Comparison of ENCODE assay signal across 14 mouse cellular contexts in the genomic region with DNA sequence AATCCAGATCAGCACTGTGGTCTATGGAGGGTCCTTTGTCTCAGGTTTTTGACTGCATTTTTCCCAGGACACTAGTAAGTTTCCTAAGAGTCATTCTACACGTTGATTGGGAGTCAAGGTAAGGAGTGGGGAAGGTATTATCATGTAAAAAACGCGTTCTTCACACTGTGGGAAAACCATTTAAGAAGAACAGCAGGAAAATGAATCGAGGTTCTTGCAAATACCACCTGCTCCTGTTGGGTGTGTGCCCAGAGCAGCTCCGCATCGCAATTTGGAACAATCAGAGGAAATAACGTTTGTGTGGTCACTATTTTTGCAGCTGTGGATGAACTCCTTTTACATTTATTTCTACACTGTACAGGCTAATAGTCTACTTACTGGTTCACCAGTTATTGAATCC.
DNase-seq lines count a peak whose midpoint lies in the region; ATAC-seq and TF ChIP-seq lines count a peak whose summit lies in the region.
"Had no signal": no experiment of that assay in that cellular context is flagged by ENCODE, and none has a peak within 500 bp of the region (broad histone marks: within the 10 kb centered on the region; RNA-seq: fewer than 3 reads in every experiment).

No protein-coding gene starts in this region.

- DNase-seq in cerebellum, postnatal 14 days: peak; percentile 59 to 66
- DNase-seq in cerebellum, adult 11-12 months: no peak
- DNase-seq in kidney, postnatal 0 days (ENCODE audit: low spot score): peak; percentile 35
- no peak for DNase-seq in kidney, adult 8-10 months
- DNase-seq in midbrain, postnatal 0 days (ENCODE audit: low spot score): peak; percentile 14
- no peak for DNase-seq in midbrain, embryonic 14.5 days
- peak; percentile 48 for DNase-seq in skeletal muscle tissue, adult 2 months (ENCODE audit: low read depth, low spot score)
- DNase-seq in spleen, postnatal 4 days (ENCODE audit: low spot score in 2 of 2): no peak
- DNase-seq: adrenal gland, postnatal 10 days; liver, embryonic 13.5 days; retina, postnatal 1 day had no signal

- ATAC-seq in kidney, postnatal 0 days (replicated peaks; ENCODE audit: low FRiP score, low read depth): no peak
- ATAC-seq in midbrain, postnatal 0 days (ENCODE audit: low FRiP score): no peak
- no peak for ATAC-seq in midbrain, embryonic 14.5 days (ENCODE audit: low FRiP score, low TSS enrichment)

- no peak overlapping the region for H3K4me3 ChIP-seq in kidney, postnatal 0 days (replicated peaks; ENCODE audit: low read depth, low read length)
- H3K4me3 ChIP-seq in midbrain, postnatal 0 days (ENCODE audit: low read depth, low read length): no peak overlapping the region
- no peak overlapping the region for H3K4me3 ChIP-seq in midbrain, embryonic 14.5 days (replicated peaks; ENCODE audit: low read depth, low read length)
- H3K4me3 ChIP-seq: heart, embryonic 13.5 days; kidney, embryonic 15.5 days; liver, embryonic 13.5 days; neural tube, embryonic 15.5 days had no signal

- no peak for TF ChIP-seq CTCF in kidney, postnatal 0 days (IDR thresholded peaks at IDR 0.05; ENCODE audit: low read depth)
- no peak for TF ChIP-seq CTCF in midbrain, postnatal 0 days (IDR thresholded peaks at IDR 0.05)

- no peak overlapping the region for H3K9ac ChIP-seq in kidney, postnatal 0 days (ENCODE audit: low read depth, low read length)
- no peak overlapping the region for H3K9ac ChIP-seq in midbrain, postnatal 0 days (replicated peaks; ENCODE audit: low read length, poor library complexity, severe bottlenecking)
- no peak overlapping the region for H3K9ac ChIP-seq in midbrain, embryonic 14.5 days (replicated peaks; ENCODE audit: low read length)
- H3K9ac ChIP-seq: heart, embryonic 13.5 days; kidney, embryonic 15.5 days; liver, embryonic 13.5 days; neural tube, embryonic 15.5 days had no signal

- no peak overlapping the region for H3K4me2 ChIP-seq in kidney, postnatal 0 days (ENCODE audit: low read length)
- no peak overlapping the region for H3K4me2 ChIP-seq in midbrain, postnatal 0 days (ENCODE audit: low read depth, low read length, poor library complexity, severe bottlenecking)
- H3K4me2 ChIP-seq in midbrain, embryonic 14.5 days (ENCODE audit: low read length): no peak overlapping the region
- H3K4me2 ChIP-seq: heart, embryonic 13.5 days; kidney, embryonic 15.5 days; liver, embryonic 13.5 days; neural tube, embryonic 15.5 days had no signal

- 54% methylated on average over 7 of the region's 7 CpGs for WGBS in kidney, postnatal 0 days
- 59% methylated on average over 7 of the region's 7 CpGs for WGBS in midbrain, postnatal 0 days
- 61% methylated on average over 7 of the region's 7 CpGs for WGBS in midbrain, embryonic 14.5 days

- no peaks in the 10 kb centered on the region for H3K9me3 ChIP-seq in kidney, postnatal 0 days (replicated peaks; ENCODE audit: low read length)
- no peaks in the 10 kb centered on the region for H3K9me3 ChIP-seq in midbrain, postnatal 0 days (ENCODE audit: low read length)
- H3K9me3 ChIP-seq in midbrain, embryonic 14.5 days (ENCODE audit: control insufficient read depth, low read length): no peaks in the 10 kb centered on the region
- H3K9me3 ChIP-seq: heart, embryonic 13.5 days; kidney, embryonic 15.5 days; liver, embryonic 13.5 days; neural tube, embryonic 15.5 days had no signal

- H3K36me3 ChIP-seq in kidney, postnatal 0 days (ENCODE audit: insufficient read depth, low read length): no peaks in the 10 kb centered on the region
- no peaks in the 10 kb centered on the region for H3K36me3 ChIP-seq in midbrain, postnatal 0 days (ENCODE audit: insufficient read depth, low read length)
- H3K36me3 ChIP-seq in midbrain, embryonic 14.5 days (ENCODE audit: control insufficient read depth, insufficient read depth, low read length): no peaks in the 10 kb centered on the region
- H3K36me3 ChIP-seq: heart, embryonic 13.5 days; kidney, embryonic 15.5 days; neural tube, embryonic 15.5 days had no signal

- H3K27me3 ChIP-seq in kidney, postnatal 0 days (ENCODE audit: insufficient read depth, low read length): no peaks in the 10 kb centered on the region
- H3K27me3 ChIP-seq in midbrain, postnatal 0 days (ENCODE audit: insufficient read depth, low read length): no peaks in the 10 kb centered on the region
- no peaks in the 10 kb centered on the region for H3K27me3 ChIP-seq in midbrain, embryonic 14.5 days (ENCODE audit: control insufficient read depth, insufficient read depth, low read length)
- H3K27me3 ChIP-seq: heart, embryonic 13.5 days; kidney, embryonic 15.5 days; liver, embryonic 13.5 days; neural tube, embryonic 15.5 days had no signal

- no peak overlapping the region for H3K27ac ChIP-seq in kidney, postnatal 0 days
- no peak overlapping the region for H3K27ac ChIP-seq in midbrain, postnatal 0 days (ENCODE audit: low read depth, low read length)
- no peak overlapping the region for H3K27ac ChIP-seq in midbrain, embryonic 14.5 days (replicated peaks; ENCODE audit: low read depth, low read length)
- H3K27ac ChIP-seq: heart, embryonic 13.5 days; kidney, embryonic 15.5 days; liver, embryonic 13.5 days; neural tube, embryonic 15.5 days had no signal

- H3K4me1 ChIP-seq in kidney, postnatal 0 days (replicated peaks; ENCODE audit: insufficient read depth, low read length): no peaks in the 10 kb centered on the region
- H3K4me1 ChIP-seq in midbrain, postnatal 0 days (ENCODE audit: insufficient read depth, low read length): no peaks in the 10 kb centered on the region
- H3K4me1 ChIP-seq in midbrain, embryonic 14.5 days (ENCODE audit: control insufficient read depth, insufficient read depth, low read length): no peaks in the 10 kb centered on the region
- H3K4me1 ChIP-seq: liver, embryonic 13.5 days; neural tube, embryonic 15.5 days had no signal

Comparison
In these comparisons a context has a peak if more than half of its experiments do, and no peak if none do; other contexts are left out.
1. DNase-seq: peak in cerebellum, postnatal 14 days (2 of 2), kidney, postnatal 0 days (single experiment), midbrain, postnatal 0 days (single experiment) and skeletal muscle tissue, adult 2 months (single experiment); none in cerebellum, adult 11-12 months (single experiment), kidney, adult 8-10 months (0 of 2), midbrain, embryonic 14.5 days (single experiment) and spleen, postnatal 4 days (0 of 2).